Mouse (Mus musculus) erythroblast, adult 5-6 weeks (primary cell): ENCODE measurements at regions not wholly inside any gene's neighbourhood (a gene's known extent, or its start where the extent isn't known, plus 50 kb on each side); places are given as distances from the start of the nearest gene placed in this dataset.

ENCODE experiments used
- ATAC-seq: replicated peaks from 2 replicates; pipeline ENCODE4 v1.8.0; 2016; ENCODE audit warnings: moderate number of reproducible peaks, mild to moderate bottlenecking, moderate TSS enrichment, inconsistent platforms; ENCODE audit not compliant: poor library complexity, low FRiP score, severe bottlenecking

- ATAC-seq, result no peak
Observed at GRCm38 (mm10) chr2:161470844-161471243, 362.0 kb upstream of the Chd6 start.

- no peak for ATAC-seq
Observed at GRCm38 (mm10) chr2:161470025-161470424, 361.1 kb upstream of the Chd6 start.

GRCm38 (mm10) chr2:161467035-161467434 is 358.2 kb upstream of the Chd6 start:
- ATAC-seq, result no peak

GRCm38 (mm10) chr2:161460600-161460999 is 351.7 kb upstream of the Chd6 start:
- ATAC-seq, result no peak

DNA sequence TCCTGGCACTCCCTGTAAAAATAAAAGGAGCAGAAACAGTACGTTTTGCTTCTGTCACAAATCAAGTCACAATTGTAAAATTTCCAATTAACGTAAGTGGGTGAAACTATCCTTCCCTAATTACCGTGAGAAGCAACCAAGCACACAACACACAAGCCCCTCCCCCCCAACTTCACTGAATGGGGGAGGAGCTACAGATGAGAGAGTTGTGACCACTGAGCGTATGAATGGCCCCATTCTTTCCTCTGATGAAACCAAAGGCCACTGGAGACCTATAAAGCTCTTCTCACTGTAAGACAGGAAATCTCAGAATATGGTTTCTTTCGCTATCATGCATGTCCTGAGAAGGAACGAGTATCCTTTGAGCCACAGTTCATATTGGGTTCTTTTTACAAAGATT is 345.6 kb upstream of the Chd6 start:
- no peak for ATAC-seq

DNA sequence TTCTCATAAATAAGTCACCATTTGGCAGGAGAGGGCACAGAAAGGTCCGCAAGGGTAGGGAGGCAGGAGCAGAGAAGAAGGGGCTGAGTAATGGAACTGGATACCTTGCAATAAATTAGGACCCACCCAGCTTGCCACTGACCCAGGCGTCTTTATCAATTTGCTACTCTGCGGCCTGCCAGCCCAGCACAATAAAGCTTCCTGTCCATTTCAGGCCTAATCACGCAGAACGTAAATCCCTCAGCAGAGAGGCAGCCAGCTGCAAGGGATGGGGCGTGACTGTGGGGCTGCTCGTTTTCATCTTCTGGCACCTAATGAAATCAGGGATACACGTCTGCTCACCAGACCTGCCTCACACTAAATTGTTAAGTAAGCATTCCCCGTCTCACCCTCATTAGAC is 324.9 kb upstream of the Chd6 start:
- no peak for ATAC-seq

GRCm38 (mm10) chr2:161429294-161429693 is 320.4 kb upstream of the Chd6 start:
- no peak for ATAC-seq

DNA sequence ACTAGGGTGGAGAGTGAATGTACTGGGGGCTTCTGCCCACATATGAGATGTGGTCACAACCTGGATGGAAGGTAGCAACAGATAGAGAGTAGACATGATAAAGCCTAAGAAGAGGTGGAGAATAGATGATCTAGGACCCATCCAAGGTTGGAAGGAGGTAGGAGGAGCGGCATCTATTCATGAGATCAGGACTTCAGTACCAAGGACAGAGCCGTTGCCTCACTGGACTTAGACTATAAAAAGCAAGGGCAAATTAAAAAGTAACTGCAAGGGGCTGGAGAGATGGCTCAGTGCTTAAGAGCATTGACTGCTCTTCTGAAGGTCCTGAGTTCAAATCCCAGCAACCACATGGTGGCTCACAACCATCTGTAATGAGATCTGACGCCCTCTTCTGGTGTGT is 316.7 kb upstream of the Chd6 start:
- no peak for ATAC-seq

DNA sequence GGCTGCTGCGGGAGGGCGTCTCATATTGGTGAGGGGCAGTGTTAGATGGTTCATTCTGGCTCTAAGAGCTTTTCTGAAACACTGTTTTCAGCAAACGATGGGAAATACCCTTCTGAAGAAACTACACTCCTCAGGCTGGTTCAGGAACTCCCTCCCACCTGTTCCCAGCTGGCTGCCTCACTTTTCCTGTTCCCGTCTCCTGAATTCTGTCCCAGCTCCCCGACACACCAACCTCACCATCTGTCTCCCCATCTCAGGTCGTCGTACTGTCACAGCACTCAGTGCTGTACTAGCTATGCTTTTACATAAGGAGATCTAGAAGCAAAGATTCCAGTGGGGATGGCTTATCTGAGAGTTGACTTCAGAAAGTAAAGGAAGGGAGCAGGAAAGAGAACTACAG is 309.2 kb upstream of the Chd6 start:
- ATAC-seq, result no peak

GRCm38 (mm10) chr2:161416218-161416927 is 307.5 kb upstream of the Chd6 start:
- no peak for ATAC-seq

GRCm38 (mm10) chr2:161408306-161408705 is 299.4 kb upstream of the Chd6 start:
- no peak for ATAC-seq

GRCm38 (mm10) chr2:161405847-161406384 is 297.0 kb upstream of the Chd6 start:
- ATAC-seq, result no peak

DNA sequence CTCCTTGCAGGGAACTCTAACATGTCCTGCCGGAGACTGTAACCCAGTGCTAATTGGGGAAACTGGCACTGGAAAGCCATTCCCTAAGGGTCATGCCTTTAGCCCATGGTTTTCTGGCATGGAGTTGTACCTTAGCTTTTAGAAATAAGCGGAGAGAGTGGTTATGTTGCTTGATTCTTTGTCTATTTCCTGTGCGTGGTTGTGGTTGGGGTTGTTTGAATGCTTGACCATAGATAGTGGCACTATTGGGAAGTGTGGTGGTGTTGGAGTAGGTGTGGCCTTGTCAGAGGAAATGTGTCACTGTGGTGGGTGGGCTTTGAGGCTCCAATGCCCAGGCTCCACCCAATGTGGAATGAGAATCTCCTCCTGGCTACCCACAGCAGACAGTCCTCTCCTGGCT is 289.2 kb upstream of the Chd6 start:
- no peak for ATAC-seq

DNA sequence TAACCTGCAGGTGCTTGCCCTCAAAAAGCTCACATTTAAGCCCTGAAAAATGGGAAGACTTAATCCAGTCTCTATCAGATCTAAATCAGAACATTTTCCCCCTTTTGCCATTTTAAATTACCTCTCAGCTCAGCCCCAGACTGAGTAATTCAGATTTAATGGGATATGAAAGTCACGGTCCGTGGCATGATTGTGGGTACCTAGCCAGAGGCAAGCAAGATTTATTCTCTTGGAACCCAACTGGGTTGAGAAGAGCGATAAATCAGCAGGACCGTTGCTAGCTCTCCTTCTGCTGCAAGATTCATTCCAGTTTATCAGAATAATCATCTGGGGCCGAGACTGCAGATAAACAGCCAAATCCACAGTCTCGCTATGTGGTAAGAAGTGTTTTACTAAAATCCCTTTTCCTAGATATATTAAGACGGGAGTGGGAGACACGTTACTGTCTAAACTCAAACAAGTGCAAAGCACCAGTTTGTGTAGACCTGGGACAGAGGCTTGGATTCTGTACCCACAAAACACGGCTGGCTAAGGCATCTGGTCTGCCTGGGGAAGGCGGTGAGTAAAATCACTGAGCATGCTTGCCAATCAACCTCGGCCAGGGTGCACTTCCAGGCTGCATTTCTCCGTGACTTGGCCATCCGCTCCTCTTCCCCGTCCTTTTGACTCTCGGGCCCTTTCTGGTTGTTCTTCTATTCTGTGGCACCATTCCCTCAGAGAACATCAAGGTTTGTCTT is 282.2 kb upstream of the Chd6 start:
- ATAC-seq, result no peak

GRCm38 (mm10) chr2:161389318-161389835 is 280.5 kb upstream of the Chd6 start:
- no peak for ATAC-seq

- ATAC-seq, result no peak
Observed at GRCm38 (mm10) chr2:161387054-161387453, 278.2 kb upstream of the Chd6 start.

DNA sequence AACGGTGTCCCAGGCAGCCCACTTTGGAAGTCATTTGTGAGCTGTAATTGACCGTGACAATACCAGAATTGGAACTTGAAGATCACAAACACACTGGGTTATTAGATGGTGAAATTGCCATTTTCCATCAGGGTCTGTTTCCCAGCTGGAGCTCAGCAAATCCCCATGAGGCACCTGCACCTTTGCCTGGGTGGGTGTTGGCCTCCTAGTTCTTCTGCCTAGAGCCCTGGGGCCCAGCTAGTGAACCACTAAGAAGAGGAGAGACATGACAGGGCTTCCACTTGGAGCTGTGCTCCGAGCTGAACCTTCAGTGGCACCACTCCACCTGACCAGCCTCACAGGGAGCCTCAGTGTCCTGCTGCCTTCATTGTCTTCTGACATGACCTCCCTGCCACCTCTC is 273.5 kb upstream of the Chd6 start:
- ATAC-seq, result no peak

DNA sequence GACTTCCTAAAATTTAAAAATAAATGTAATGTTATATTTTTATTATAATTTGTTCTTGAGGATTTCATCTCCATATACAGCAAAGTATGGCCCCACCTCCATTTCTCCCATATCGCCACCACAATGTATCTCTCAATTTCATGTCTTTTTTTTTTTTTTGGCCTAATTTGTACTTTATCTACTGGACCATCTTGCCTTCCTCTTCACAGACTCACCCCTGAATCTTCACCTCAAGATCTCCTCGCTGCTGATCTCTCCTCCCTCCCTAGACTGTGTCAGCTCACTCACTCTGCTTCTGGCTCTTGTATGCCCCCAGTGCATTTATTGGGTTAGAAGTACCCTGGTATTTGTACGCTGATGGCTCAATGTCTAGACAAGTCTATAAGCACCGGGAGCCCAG is 269.4 kb upstream of the Chd6 start:
- no peak for ATAC-seq

DNA sequence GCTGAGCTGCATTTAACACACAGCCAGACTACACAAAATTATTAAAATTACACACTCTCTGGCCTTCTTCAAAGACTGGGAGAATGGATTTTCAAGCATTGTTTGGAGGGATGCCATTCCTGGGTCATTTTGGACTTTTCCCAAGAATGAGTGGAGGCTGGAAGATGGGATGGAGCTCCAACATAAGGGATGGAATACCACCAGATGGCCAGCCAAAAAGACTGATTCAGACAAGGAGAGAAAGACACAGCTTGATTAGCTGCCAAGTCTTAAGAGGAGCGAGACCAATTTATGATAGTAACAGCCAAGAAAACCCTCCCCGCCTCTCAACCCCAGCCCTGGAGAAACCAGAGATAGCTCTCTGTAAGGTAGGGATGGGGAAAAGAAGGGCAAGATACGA is 253.4 kb upstream of the Chd6 start:
- no peak for ATAC-seq

GRCm38 (mm10) chr2:161349110-161349509 is 240.2 kb upstream of the Chd6 start:
- no peak for ATAC-seq

- no peak for ATAC-seq
Observed at GRCm38 (mm10) chr2:161344018-161344417, 235.1 kb upstream of the Chd6 start.
